Mouse (Mus musculus) megakaryocyte progenitor cell, adult 5-6 weeks (primary cell): ENCODE data around the gene Cables2. TPM values are rescaled to one million over a fixed set of nuclear protein-coding genes. Genes with fewer than 3 reads are reported as not detected.

Experiments
- ATAC-seq: replicated peaks from 2 replicates; pipeline ENCODE4 v1.8.0; 2016; ENCODE audit warnings: mild to moderate bottlenecking, moderate TSS enrichment, inconsistent platforms; ENCODE audit not compliant: poor library complexity
- total RNA-seq, 2 experiments: library from RNA; stranded (forward) in 1 of 2; stranded (reverse) in 1 of 2; fragments of 157-497, 149-512 nt in 1 of 2; fragments of 200-1000 nt in 1 of 2; gene quantifications; 2 replicates each; pipeline versions ENCODE4 v1.2.3 to v1.2.4; 2015 to 2017

Gene Cables2
- total RNA-seq, 2 experiments from 2014 or later = 9.9 to 15.1 TPM

DNA sequence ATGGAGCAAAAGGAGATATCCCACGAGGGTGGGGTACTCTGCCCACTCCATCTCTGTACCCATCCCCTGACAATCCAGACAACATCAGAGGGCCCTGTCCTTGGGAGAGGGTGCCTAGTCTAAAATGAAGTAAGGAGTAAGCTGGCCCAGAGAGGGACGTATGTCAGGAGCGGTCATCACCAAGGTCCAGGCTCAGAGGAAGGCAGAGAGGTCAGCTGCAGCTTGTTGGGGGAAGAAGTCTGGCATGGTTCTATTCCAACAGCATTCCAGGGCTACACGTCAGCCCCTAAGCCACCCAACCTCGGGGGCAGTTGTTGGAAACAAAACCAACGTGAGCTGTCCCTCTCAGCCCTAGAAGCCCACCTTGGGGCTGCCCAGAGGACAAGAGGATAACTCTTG is 45.2 kb downstream of the Cables2 start:
- no peak for ATAC-seq

DNA sequence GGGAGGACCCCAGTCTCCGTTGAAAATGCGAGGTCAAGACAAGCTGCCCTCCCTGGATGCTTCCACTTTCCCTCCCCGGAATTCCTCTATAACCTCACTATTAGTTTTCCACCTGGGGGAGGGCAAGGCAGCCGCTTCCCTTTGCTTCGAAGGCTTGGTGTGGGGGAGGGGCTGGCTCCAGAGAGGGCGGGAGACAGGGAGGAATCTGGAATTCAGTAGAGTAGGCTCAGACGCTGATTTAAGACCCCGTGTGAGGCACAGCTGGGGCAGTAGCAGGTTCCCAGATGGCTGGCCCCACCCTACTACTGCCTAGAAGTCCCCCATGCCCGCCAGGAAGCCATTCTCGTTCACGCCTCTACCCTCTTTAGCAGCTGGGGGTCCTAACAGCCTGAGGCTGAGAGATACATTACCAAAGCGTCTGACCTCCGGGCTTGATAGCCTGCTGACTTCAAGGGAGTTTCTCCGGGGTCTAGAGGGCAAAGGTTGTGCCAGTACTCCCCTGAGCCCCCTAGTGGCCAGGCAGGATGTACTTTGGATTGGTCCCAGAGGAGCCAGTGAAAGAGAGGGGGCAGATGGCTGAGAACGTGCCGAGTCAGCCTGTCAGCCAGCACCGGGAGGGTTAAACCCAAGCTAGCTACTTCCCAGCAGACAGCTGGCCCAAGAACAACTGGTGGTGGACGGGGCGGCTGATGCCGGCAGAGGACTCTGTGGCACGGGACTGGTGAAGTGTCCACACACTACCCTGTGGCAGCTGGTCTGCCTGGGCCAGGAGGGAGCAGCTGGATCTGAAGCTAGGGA is 45.8 kb downstream of the Cables2 start:
- ATAC-seq = peak; percentile 83

DNA sequence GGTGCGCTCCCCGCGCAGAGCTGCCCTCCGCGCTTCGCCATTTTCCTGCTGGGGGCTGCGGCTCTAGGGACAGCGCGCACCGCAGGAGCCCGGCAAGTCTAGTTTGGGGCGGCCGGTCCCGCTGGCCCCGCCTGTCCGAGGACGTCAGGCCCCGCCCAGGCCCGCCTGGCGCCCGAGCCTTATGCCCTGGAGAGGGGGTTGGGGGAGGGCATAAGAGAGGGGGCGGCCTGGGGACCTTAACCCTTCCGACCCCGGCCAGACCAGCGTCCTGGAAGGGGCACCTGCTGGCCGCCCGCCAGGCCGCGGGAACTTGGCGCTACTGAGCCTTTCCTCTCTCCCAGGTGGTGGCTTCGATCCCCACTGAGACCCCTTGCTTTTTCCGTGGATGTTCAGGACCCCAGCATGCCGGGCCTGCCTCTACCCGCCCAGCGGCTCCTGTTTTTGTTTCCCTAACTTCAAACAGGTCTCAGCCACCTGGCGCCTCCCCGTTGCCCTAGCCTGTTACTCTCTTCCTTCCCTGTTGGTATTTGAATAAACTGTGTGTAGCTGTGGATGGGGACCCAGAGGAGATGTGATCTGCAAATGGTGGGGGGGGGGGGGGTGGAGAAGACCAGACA is 47.4 kb downstream of the Cables2 start, which contains the start of gene Lama5:
Gene Lama5 (minus strand): TSS at position 98 of the 617 bp plus-strand sequence.
- ATAC-seq = peak; percentile 38

DNA sequence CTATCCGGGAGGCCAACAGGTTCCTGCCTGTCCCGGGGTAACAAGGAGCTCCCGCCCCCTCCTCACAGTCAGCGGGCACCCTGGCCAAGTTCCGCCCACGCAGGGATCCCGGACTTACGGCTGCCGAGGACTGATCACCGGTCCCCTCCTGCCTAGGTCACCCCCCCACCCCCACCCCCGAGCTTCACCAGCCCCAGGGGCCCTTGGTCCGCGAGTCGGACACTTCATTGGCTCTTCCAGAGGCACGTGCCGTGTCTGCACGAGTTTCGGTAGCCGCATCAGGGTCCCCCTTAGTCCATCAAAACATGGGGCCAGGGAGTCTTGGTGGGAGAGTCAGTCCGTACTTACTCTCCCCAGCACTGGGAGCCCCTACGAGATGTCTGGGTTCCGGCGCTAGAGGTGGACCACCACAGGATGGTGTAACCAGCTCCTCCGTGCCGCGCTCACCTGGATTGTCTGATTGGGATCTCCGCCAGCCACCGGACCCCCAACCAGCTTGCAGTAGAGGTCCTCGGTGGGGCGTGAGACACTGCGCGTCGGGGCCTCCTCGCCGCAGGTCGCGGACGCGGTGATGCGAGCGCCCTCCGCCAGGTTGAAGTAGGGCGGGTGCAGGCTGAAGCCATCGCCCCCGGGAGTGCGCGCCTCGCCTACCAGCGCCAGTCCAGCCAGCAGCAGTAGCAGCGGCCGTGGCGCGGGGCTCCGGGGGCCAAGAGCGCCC is 48.1 kb downstream of the Cables2 start:
- ATAC-seq = peak; percentile 23

DNA sequence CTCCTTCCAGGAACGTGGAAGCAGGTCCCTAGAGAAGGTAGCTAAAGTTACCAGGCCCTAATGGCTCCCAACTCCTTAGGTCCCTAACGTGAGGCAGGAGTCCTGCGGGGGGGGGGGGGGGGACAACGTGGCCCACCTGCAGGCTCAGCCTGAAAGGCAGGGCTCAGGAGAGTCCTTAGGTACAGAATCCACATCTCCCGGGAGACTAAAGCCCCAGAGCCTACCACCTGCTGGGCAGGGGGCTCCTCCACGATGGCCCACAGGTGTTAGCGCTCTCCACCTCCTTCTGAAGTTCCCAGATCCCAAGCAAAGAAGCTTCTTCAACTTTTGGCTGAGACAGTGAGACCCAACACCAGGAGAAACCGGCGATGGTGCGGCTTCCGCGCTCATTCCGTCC is 48.7 kb downstream of the Cables2 start:
- no peak for ATAC-seq

DNA sequence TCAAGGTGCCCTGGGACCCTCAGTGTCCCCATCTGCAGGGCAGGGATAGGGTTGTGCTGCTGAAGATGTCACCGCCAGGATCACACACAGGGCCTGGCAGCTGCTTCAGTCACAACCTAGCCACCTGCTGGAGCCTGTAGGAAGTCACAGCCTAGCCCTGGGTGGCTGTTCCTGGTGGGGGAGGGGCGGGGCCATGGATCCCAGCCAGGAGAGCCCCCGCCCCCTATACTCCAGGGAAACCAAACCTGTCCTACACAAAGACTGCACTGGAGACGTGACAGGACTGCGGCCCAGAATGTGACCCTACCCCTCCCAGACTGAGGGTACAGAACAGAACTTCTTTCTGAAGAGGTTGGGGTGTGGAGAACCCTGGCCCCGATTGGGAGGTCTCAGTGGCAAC is 51.0 kb downstream of the Cables2 start:
- ATAC-seq = peak; percentile 54

DNA sequence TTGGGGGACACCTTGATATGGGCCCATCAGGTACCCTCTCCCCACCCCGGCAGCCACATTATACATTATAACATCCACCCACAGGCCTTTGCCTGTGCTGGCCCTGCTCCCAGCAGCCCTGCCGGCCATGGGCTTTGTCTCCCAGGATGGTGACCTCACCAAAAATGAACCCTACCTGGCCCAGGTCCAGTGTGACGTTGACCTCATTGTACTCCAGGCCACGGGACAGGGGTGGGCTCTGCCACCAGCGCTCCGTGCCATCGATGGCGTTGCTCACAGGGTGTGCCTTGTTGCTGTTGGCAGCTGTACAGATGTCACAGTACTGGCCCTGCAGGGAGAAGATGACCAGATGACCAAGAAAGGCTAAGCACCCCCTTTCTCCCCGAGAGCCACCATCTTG is 52.2 kb downstream of the Cables2 start:
- no peak for ATAC-seq

DNA sequence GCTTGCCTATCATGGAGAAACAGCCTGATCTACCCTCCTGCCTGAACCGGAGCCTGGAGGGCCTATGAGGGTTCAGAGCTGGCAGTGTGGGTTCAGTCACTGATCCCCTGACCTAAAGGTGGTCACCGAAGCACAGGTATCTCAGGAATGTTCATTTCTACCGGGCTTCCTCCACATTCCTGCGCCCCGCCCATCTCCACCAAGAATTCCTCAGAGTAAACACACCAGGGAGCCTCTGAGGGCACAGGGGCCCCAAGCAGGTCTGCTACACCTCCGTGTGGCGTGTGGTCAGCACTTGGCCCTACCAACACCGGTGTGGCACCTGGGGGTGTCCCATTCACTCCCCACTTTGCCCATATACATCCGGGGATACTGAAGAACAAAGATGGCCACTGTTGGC is 53.1 kb downstream of the Cables2 start:
- no peak for ATAC-seq

DNA sequence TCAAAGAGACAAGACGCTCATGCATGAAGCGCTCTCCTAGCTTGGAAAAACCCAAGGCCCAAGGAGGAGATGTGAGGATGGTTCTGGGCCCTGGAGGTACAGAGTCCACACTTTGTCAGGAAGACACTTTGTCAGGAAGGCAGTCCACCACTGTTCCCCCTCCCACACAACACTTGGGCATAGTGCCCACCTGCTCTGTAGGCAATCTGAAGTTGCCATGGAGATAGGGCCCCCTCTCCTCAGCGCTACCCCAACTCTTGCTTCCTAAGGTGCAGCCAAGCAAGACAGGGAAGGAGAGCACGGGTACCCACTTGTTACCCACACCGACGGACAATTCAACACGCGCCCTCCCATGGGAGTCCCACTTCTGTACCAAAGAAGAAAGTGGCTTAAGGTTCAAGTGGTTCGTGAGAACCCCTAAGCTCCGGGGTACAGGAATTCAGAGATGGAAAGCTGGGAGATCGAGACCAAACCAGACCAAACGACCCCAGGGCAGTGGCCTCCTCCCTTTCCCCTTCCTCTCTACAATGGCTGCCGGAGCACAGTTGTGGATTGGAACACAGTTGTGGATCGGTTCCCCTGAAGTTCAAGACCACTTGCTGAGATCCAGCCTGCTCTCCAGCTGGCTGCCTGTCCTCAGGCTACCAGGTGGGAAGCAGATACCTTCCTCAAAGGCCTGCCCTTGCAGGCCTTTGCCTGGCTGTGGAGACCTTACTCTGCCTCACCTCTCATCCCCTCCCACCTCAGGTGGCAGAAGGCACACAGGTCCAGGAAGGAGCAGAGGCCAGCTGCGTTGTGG is 54.0 kb downstream of the Cables2 start:
- ATAC-seq = no peak

DNA sequence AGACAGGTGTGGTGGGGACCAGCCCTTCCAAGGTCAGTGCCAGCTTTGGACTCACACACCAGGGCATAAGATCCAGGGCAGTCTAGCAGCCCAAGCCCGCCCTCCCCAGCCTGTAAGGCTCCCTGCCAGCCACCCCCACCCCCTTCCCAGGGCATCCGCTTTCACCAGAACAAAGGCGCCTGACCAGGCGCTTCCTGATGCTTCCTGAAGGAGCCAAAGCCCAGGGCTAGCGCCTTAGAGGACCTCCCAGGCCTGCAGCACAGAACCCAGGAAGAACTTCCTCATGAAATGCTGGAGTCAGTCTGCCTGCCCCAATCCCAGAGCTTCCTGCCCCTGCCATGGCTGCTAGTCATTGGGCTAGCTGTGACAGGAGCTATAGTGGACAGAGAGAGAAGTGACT is 54.6 kb downstream of the Cables2 start:
- no peak for ATAC-seq

DNA sequence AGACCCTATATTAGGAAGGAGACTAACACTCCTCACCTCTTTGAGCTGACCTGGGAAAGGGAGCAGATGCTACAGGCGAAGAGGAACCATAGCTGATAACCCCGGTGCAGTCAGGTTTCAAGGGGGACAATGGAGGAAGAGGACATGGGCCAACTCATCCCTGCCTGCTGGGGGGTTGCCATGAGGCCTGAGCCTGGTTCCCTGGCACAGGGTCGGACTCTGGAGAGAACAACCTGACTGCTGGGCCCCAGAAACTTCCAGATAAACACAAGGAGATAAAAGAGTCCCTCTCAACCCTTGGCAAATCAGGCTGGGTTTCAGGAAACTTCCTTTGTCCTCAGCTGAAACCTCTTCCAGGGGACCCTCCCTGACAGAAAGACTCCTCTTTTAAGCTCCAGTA is 55.1 kb downstream of the Cables2 start:
- no peak for ATAC-seq

DNA sequence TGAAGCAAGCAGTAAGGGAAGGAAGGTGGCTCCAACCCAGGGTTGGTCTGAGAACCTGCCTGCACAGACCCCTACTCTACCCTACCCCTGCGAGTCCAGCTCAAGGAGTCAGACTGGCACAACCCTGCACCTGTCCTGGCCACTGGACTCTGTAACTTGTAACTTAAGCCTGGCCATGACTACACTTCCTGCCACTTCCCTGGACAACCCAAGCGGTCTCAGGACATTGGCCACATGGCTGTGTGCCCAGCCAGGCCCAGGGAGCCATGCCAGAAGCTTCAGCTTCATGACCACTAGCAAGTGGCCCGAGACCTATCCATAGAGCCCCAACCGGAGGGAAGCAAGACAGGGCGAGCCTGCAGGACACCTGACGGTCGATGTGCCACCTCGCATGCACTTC is 55.7 kb downstream of the Cables2 start:
- ATAC-seq = no peak

DNA sequence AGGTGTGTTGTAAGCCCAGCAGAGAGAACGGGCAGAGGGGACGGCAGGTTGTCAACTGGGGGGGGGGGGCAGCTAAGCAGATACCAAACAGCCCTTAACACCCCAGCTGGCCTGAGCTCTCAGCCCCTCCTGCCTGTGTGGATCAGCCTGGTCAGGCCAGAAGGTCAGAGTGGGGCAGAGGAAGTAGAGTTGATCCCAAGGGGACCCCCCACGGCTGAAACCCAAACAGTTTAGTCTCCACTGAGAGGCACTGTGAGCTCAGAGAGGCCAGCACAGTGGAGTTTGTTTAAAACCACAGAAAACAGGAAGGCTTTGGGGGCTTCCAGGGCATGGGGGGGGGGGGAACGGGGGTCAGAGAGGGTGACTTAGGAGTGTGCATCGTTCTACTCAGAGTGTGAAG is 56.4 kb downstream of the Cables2 start:
- ATAC-seq = no peak

DNA sequence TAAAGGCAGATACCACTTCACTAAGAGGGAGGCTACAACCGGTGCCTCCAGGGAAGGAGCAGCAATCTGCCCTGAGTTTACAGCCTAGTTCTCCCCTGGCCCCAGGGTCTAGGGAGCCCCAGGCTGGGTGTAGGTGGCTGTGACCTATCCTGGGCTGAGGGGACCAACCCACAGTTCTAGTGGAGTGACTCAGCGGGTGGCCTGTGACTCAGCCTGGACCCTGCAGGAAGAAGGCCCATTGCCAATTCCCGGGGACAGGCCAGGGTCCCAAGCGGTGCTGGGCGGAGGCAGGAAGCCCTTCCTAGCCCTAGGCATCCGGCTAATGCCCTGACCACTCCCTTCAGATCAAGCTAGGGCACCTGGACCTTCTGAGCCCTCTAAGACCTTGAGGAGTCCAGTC is 57.3 kb downstream of the Cables2 start:
- no peak for ATAC-seq

DNA sequence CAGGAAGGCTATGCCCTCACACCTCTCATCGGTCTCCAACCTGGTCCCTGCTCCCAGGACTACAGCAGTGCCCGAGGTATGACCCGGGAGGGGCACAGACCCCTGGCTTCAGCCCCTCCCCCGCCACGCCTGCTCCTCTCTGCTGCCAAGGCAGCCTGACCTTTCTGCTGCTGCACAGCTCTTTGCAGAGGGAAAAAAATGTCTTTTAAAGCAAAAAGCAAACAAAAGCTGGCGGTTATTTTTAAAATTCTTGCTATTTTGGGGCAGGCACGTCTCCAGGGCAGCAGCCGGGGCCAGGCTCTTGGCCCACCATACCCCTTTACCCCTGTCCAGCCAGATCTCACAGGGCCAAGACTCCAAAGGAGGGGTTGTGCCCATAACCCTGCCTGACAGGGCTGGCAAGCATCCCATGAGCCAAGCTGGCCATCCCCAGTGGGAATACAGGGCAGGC is 58.3 kb downstream of the Cables2 start:
- no peak for ATAC-seq

DNA sequence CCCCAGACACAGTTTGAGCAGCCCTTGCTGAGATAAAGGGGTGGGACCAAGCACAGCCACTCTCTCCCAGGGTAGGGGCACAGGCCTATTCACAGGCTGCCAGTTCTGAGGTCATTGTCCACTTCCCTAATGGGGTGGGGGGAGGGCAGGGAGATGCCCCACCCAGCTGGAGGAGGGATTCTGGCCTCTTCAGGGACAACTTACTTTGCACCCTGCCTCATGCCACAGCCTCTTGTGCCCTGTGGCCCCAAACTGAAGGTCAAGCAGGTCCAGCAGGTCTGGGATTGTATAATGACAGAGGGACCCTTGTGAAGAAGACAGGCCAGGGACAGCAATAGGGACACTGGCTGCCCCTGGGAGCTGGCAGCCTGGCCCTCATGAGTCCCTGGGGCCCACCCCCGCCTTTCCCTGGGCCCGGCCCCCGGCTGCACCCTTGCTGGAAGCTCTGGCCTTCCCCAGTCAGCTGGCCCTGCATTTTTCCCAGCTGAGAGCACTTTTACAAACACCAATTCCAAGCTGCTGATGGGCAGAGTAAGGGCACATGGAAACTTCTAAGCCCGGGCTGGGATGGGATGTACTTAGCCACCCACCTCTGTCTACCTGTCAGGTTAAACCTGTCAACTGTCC is 58.8 kb downstream of the Cables2 start:
- no peak for ATAC-seq

DNA sequence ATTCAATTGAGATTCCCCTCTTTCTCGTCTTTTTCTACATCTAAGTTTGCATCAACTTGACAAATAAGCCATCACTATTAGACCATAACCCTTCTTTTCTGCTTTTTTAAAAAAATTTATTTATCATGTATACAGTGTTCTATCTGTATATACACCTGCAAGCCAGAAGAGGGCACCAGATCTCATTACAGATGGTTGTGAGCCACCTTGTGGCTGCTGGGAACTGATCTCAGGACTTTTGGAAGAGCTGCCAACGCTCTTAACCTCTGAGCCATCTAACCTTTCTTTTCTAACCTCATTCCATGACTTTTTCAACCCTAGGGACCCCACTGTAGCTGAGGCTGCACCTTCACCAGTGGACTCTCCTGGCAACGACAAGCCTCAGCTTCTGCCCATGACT is 61.0 kb downstream of the Cables2 start:
- ATAC-seq = no peak

DNA sequence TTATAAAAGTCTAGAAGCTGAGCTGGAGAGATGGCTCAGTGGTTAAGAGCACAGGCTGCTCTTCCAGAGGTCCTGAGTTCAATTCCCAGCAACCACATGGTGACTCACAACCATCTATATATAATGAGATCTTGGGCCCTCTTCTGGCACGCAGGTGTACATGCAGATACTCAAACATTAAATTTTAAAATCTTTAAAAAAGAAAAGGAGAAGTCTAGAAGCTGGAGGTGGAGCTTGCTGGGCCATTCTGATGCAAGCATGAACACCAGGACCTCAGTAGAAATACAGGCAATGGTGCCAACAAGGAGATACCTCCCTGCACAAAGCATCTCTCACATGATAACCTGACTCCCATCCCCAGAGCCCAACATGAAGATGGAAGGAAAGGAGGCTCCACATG is 64.3 kb downstream of the Cables2 start:
- ATAC-seq = peak; percentile 30
